Mouse (Mus musculus): ENCODE measurements around the gene Vmn1r80. TPM values are rescaled to one million over a fixed set of nuclear protein-coding genes. Genes with fewer than 3 reads are reported as not detected.
"Not testable (repeated sequence)": the region's sequence is repeated elsewhere in the genome, so short reads cannot be mapped to it uniquely, and the experiment has no call there.

The Vmn1r80 gene
- total RNA-seq (2021): not detected
- long read RNA-seq, experiment 1: 0 reads
- long read RNA-seq, experiment 2: 0 reads

DNA sequence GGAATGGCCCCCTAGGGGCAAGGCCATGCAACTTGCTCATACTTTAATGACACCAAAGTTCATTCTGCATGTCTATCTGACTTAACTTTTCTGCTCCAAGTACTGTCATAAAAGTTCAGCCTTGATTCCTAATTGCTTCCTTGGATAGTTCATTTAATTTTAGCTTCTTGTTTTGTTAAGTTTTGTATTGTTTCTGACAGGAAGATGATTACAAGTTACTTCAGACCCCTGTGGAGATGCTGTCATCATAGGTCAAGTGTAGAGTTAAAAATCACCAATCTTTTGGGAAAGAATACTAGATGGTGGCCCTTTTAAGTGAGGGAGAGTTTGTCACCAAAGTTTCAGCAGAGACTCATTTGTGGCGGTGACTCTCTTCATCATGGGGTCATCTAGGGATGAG lies at the start of gene Vmn1r80:
TSS of gene Vmn1r80 (plus strand) at position 301 of the 400 bp plus-strand sequence.
- DNase-seq: no peak

DNA sequence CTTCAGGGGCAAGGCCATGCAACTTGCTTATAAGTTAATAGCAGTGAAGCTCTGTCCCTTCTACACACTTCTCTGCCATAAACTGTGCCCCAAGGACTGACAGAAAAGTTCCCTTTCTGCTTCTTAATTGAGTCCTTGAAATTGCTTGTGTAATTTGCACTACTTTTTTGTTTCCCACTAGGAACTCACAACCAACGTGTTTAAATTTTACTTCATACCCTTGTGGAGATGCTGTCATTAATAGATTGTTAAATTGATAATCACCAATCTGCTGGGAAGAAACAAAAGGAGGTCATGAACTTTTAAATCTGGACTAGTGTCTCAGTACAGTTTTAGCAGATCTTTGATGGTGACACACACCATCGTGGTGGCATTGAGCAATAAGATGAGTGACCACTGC lies 39.1 kb upstream of the Vmn1r80 start, which contains the start of gene Vmn1r78:
TSS of gene Vmn1r78 (plus strand) at position 301 of the 400 bp plus-strand sequence.
- no peak for DNase-seq

DNA sequence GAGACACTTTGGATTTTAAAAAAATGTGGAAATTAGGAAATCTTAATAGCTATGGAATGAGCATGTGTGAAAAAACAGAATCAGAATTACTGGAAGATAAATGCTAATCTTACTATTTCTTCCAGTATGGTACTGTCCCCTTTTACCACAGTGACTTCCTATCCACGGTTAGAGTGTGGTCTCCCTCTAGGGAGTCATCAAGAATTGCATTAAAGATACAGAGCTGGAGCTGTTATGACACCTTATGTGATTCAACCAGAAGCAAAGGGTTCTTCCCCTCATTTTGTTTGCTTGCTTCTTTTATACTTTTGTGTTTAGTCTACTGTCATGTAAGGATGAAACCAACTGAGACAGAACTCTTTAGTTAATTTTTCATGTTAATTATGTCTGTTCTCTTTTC lies 32.6 kb upstream of the Vmn1r80 start:
- DNase-seq: not testable (repeated sequence)

DNA sequence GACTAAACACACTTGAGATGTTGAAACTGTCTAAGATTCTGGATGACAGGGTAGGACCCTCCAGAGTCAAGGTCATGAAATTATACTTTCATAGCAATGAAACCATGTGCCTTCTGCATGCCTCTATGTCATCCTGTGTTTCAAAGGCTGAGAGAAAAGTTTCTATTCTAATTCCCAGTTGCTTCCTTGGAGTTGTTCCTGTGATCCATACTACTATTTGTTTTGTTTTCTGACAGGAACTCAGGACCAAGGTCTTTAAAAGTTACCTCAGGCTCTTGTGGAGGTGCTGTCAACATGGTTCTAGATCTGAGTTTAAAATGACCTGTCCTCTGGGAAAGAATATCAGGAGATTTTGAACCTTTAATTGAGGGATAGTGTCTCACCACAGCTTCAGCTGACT lies 18.1 kb upstream of the Vmn1r80 start, which contains the start of gene Vmn1r79:
TSS of gene Vmn1r79 (plus strand) at position 301 of the 400 bp plus-strand sequence.
- DNase-seq: not testable (repeated sequence)

DNA sequence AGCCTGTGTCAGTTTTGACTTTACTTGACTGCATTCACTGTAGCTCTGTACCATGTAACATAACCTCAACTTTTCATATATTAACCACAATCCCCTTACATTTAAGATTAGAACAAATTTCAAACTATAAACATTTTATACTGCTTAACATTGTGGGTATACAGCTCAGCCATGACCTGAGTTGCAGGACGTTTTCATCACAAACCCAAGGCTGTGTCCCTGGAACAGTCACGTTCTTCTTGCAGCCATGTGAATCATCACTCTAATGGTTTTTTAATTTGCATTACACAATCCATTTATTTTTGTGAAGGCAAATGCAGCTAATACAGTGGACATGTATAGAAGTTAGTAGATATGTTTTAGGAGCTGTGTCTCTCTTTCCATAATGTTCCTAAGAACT lies 16.2 kb upstream of the Vmn1r80 start:
- DNase-seq: not testable (repeated sequence)

DNA sequence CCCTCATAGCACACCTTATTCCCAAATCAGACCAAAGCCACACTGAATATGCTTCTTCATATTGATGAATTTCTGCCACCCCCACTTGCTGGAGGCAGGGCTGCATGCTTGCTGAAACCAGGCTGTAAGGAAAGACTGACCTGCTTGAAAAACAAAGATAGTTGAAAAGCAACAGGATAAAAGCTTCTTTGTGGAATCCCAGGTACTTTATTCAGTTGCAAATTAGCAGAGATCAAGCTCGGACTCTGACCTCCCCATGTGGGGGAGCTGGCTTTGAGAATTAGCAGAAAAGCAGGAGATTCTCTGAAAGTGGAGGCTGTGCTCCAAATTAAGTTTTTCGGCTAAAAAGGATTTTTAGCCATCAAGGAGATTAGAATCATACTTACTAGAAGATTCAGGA lies 15.1 kb downstream of the Vmn1r80 start:
- no peak for DNase-seq

Other genes starting within 250 kb of the Vmn1r80 start
- gene Vmn1r77, start 152.5 kb upstream of the Vmn1r80 start, total RNA-seq (2021): not detected
- gene Vmn1r78, start 39.0 kb upstream of the Vmn1r80 start, total RNA-seq (2021): not detected
- not detected for gene Vmn1r79, start 18.0 kb upstream of the Vmn1r80 start, total RNA-seq (2021)
- not detected for gene Vmn1r81, start 79.0 kb downstream of the Vmn1r80 start, total RNA-seq (2021)
- gene Vmn1r82, start 111.1 kb downstream of the Vmn1r80 start, total RNA-seq (2021): not detected
- not detected for gene Vmn1r83, start 140.2 kb downstream of the Vmn1r80 start, total RNA-seq (2021)
- gene Vmn1r84, start 180.0 kb downstream of the Vmn1r80 start, total RNA-seq (2021): not detected
- 1 to 10 TPM; 2.3 to 2.5 TPM for gene Zfp551, start 233.5 kb downstream of the Vmn1r80 start, total RNA-seq (2021)